Mouse (Mus musculus) urinary bladder, adult 2 months (tissue): ENCODE results near the gene Ccn2. TPM values are rescaled to one million over a fixed set of nuclear protein-coding genes. Genes with fewer than 3 reads are reported as not detected.
"Not testable (repeated sequence)": the region's sequence is repeated elsewhere in the genome, so short reads cannot be mapped to it uniquely, and the experiment has no call there.

Source experiments
- DNase-seq: peaks from one replicate; pipeline ENCODE4 v3.0.0; 2022; ENCODE audit warnings: low spot score
- polyA plus RNA-seq: library from polyadenylated mRNA; depleted of rRNA; stranded (reverse); fragments of >200 nt; gene quantifications from 2 replicates; pipeline ENCODE4 v1.2.3, GENCODE M21; 2012

Gene Ccn2
- polyA plus RNA-seq, 1 experiment = 115 TPM

DNA sequence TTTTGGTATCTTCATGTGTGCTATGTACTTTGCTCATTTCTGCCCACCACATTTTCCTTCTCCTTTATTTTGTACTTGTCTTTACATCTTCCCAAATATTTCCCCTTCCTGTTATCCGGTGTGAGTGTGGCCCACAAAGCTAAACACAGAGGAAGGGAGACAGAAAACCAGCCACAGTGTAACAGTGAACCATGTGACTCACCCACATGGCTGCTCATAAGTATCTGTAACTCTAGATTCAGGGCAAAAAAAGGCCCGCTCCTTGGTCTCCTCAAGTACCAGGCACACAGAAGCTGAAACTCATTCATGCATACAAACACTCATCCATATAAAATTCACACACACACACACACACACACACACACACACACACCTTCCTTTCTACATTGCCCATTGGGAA, 7.8 kb downstream of the Ccn2 start:
- no peak for DNase-seq

- no peak for DNase-seq
Observed at GRCm38 (mm10) chr10:24603727-24604126, 8.5 kb downstream of the Ccn2 start.

GRCm38 (mm10) chr10:24609146-24609545, 13.9 kb downstream of the Ccn2 start:
- DNase-seq = no peak

- no peak for DNase-seq
Observed at GRCm38 (mm10) chr10:24609766-24610165, 14.5 kb downstream of the Ccn2 start.

DNA sequence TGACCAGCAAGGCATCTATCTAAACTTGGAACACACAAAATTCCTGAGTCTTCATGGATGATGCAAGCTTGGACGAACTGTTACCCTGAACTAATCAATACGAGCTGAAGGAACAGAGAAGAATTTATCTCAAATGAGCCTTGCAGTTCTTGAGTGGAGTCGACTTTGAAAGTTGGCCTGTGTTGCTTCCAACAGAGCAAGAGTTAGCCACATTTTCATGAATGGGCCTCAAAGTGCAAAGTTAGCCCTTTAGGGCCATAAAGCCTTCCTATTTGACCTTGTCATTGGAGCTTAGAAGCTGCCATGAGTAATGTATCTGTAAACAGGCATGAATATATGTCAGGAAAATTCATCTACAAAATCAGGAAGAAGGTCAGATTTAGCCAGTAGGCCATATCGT, 19.5 kb downstream of the Ccn2 start:
- no peak for DNase-seq

DNA sequence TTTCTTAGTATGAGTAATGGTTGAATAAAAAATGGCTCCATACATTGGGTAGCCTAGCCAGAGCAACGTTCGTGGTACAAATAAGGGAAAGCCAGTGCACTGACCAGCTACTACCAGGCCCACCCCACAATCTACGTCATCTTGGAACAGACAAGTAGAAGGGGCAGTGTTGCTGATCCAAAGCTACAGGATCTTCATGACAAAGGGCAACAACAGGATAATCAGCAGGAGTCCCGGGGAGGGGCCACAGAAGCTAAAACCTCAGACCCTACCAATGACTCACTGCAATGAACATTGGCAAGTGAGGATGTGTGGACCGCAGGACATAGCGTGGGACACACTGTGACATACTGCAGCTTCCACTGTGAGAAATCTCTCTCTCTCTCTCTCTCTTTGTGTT, 20.6 kb downstream of the Ccn2 start:
- DNase-seq = no peak

GRCm38 (mm10) chr10:24616572-24616971, 21.3 kb downstream of the Ccn2 start:
- DNase-seq = not testable (repeated sequence)

GRCm38 (mm10) chr10:24621572-24621971, 26.3 kb downstream of the Ccn2 start:
- peak; percentile 40 for DNase-seq

DNA sequence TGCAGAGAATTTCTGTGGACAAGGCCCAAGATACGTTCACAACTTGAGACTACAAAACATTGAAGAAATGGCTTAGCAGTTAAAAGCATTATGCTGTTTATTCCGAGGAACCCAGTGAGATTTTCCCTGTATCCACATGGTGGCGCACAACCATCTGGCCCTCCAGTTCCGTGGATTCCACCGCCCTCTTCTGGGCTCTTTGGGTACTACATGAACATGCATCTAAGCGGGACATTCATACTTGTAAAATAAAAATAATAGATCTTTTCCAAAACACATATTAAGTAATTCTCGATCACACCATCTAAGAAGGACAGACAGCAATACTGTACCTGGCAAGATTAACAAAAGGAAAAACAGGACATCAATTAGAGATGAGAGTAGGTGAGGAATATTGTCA, 27.3 kb downstream of the Ccn2 start:
- peak; percentile 40 for DNase-seq

DNA sequence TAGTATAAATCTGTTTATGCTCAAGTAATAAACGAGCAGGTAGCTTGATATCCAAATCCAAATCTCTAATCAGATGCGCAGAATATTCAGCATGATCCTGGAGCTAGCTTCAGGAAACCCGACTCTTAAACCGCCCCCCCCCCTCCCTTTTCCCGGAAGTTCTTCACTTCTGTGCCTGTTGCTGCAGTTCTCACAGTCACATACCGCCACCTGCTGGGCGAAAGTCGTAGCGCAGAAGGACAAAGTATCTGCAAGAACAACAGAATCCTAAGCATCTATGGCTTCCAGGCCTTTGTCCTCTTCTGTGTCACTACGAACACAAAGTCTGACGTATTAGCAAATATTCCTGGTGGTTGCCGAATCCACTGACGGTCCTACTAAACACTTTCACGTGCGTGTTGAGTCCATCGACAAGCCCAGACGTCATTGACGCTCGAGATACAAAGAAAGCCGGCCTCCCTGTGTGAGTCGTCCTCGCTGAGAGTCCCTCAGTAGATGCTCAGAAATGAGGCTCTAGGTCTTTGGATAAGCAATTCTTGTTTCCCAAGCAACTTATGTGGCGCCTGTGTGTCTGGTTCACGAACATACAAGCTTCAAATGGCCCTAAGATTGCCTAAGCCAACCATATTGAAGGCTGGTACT, 29.9 kb downstream of the Ccn2 start:
- DNase-seq = peak; percentile 64

- no peak for DNase-seq
Observed at GRCm38 (mm10) chr10:24627262-24627661, 32.0 kb downstream of the Ccn2 start.

DNA sequence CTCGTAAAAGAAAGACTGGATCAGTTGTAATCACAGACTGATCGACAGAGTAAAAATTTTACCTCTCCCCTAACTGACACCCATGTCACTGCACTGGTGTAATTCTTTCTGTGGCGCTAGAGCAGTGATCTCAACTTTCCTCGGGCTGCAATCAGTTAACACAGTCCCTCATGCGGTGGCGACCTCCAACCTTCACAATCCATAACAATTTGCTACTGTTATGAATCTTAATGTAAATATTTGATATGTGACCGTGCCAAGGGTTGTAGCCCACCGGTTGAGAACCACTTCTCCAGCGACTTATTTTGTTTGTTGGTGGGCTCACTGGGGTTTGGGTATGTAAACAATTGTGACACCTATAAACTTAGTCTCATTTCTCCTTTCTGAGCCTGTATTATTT, 33.2 kb downstream of the Ccn2 start:
- no peak for DNase-seq

GRCm38 (mm10) chr10:24629086-24629720, 34.0 kb downstream of the Ccn2 start:
- DNase-seq = no peak

GRCm38 (mm10) chr10:24630469-24631081, 35.3 kb downstream of the Ccn2 start:
- DNase-seq = peak; percentile 36

DNA sequence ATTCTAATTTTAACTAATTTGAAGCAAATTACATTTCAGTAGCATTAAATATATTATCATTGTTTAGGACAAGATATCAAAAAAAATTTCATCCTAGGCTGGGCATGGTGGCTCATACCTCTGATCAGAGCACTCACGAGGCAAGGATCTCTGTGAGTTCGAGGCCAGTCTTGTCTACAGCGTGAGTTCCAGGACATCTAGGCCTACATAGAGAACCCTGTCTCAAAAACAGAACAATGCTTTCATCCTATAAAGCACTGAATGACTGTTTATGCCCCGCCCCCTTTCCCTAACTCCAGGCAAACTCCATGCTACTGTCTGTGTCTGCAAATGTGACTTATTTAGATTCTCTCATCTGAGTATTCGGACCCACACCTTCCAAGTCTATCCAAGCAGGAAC, 35.9 kb downstream of the Ccn2 start:
- no peak for DNase-seq

DNA sequence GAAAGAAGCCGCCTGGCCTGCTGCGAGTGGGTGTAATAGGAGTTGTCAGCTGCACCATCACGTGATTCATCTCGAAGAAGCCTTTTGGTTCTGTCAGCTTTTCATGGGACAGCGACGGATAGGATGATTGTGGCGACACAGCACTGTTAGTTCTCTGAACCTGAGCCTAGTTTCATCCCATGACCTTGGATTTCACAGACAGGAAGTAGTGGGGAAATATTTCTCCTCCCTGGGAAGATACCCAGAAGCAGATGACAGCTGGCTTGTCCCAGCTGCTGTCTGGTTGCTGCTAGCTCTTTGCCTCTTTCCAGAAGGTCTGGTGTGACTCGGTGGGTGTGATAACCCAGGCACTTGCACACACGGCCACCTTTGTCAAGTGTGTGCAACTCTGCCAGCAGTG, 39.0 kb downstream of the Ccn2 start:
- no peak for DNase-seq

DNA sequence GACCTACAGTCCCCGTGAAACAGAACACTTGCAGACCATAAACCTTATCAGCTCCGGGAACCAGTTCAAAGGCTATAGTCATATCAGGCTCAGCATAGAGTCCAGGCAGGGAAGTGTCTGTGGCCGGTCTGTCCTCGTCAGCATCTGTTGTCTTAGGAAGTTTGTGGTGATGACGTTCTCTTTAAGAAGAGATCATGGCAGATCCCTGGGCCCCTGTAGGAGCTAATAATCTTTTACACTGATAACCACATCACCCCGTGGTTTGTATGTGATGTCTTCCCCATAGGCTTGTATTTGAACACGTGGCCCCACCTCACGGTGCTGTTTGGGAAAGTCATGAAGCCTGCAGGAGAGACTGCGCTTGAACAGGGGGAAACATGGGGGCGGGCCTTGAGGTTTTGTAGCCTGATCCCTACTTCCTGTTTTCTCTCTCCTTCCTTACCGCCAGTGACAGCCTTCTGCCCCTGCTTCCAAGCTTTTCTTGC, 40.1 kb downstream of the Ccn2 start:
- DNase-seq = no peak

- DNase-seq = no peak
Observed at GRCm38 (mm10) chr10:24635884-24636283, 40.6 kb downstream of the Ccn2 start.

DNA sequence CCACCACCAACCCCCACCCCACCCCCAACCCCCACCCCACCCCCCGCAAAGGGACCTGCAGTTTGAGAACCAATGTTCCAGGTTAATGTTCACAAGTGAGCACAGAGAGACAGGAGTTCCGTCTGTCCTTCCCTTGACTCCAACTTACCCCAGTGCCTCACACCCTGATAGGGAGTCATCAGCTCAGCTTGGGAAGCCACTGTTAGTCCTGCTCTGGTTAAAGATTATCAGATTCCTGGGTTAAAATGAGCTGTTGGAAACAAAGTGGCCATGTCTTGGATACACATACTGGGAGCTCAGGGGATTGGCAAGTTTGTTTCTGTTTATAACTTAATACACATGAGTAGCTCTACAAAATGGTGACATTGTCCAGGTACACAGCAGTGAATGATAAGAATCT, 41.7 kb downstream of the Ccn2 start:
- no peak for DNase-seq

DNA sequence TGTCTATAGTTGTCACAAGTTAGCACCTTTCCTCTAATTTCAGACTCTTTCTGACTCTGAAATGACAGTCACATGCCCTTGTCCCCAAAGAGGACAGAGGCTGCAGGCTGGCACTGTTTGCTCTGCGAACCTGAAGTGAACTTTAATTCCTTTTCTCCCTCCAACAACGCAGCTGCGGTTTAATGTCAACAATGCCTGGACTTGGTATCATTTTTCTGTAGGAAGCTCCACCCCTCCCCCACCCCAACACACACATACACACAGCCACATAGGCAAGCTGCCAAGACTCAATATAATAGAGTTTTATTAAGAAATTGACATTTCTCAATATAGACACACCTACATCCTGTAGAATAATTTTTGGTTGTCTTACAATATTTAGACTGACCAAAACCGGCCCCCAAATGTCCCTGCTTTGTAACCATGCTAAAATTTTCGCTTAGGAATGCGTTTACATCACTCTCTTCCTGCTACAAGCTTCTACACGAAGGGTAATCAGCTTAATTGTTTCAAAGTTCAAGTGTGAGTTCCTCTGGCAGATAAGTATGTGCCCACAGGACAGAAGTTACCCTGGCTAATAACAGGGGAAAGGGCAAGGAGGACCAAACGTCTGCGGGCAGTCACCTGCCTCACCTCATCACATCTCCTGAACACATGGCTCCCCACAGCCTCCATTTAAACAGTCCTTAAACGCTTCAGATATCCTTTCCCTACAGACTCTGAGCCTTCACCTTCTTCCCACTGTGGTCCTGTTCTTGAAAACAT, 43.2 kb downstream of the Ccn2 start:
- no peak for DNase-seq

DNA sequence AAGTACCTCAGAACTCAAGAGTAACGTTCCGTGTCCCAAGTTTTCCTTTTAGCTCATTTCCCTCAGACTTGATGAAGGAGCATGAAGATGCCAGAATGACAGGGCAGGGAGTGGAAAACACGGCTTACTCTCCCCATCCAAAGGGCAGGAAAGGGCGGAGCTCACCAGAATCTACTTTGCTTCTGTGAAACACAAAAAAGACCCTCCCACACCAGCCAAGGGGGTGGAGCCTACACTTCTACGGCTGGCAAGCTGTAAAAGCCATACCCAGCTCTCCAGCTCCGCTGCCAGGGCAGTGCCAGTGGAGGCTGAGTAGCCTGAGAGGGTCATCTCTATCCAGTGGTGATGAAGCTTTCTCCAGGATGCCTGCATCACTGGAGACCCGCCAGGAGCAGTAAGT, 44.4 kb downstream of the Ccn2 start:
- no peak for DNase-seq

DNA sequence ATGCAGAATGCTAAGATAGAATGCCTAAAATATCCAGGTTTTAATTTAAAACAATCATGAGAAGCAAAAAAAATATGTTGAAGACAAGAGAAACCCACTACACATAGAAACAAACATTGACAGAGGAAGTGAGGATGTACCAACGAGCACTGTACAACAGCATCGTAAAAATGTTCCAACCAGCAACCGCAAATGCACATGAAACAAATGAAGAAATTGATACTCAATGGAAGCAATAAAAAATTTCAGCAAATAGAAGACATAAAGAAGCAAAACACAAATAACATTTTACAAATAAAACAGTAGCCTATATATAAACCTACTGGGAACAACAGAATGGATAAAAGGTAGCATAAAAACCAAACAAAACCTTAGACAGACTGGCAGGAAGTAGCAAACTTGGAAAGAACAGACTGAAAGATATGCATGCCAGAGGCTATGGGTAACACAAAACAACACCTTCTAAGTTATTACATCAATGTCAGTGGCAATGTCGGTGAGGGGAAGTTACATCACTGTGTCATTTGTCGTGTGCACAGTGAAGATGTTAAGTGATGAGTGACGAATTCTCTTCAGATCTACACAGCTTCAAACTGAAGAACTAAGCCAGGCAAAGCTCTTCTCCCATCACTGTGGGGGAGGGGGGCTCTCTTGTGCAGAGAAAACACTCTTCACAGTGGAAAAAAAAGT, 45.1 kb downstream of the Ccn2 start:
- no peak for DNase-seq
